Mouse (Mus musculus) megakaryocyte, adult 5-6 weeks (primary cell): ENCODE measurements around the gene Capn7. TPM values are rescaled to one million over a fixed set of nuclear protein-coding genes. Genes with fewer than 3 reads are reported as not detected.

Source experiments
- ATAC-seq: 2 replicates; pipeline ENCODE4 v1.8.0; 2016; ENCODE audit warnings: mild to moderate bottlenecking, inconsistent platforms; ENCODE audit not compliant: poor library complexity, severe bottlenecking
- total RNA-seq, 2 experiments: library from RNA; stranded (forward) in 1 of 2; stranded (reverse) in 1 of 2; fragments of 153-499, 151-499 nt in 1 of 2; fragments of 221-1000, 200-1000 nt in 1 of 2; gene quantifications; 2 replicates each; pipeline versions ENCODE4 v1.2.3 to v1.2.4; 2015 to 2017

Gene Capn7
- total RNA-seq, 2 experiments from 2014 or later: 45.3 to 51.3 TPM

DNA sequence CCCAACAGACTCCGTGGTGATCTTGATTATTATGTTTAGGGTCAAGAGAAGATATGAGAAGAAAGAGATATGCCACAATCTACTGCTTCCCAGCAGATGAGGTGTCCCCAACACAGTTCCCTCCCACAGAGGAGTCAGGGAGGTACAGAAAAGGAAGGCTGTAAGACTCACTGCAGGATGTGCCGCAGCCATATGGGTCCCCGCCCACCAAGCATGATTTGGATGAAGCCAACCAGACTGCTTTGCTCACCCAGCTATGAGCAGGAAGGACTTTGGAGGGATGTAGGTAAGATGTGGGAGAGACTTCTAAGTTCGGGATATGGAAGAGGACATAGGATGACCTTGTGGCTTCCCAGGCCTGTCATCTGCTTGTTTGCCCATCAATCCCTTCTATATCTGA, 74.3 kb downstream of the Capn7 start:
- no peak for ATAC-seq

DNA sequence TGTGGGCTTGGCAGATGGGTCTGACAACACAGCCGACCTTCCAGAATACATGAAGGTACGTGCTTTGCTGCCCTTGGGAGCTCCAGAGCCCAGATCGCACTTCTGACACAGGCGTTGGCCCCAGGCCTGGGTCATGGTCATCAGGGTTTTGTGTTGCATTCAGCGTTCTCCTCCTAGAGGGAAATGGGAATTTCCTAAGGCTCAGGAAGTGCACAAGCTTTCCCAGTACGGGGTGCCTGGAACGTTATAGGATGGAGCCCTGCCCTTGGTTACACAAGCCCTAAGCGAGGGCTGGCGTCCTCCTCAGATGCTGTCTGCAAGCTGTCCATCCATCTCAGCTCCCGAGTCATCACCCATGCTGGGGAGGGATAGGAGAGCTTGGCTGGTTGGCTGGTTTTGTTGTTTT, 76.2 kb downstream of the Capn7 start:
- ATAC-seq: no peak

DNA sequence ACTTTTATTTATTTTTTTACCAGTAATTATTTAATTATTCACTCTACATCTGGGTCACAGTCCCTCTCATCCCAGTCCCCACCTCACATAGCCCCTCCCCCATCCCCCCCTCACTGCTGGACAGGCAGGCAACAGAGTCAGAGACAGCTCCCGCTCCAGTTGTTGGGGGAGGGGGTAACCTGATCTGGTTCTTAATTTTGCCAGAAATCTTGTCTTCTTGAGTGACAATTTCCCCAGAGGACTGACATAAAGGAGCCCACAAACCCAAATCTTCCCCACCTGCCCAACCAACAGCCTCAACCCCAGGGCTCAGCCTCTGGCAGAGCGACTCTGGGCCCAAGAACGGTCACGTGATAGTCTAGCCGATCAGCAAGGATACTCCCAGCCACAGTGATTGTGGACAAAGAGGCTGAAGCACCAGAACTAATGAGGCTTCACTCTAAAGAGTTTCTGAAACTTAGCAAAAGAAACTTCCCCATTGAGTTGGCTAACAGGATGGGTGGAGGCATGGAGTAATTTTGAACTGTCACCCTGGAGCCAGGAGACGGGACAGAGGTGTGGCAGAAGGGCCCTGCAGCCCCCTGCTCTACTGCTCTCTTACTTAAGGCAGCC, 77.1 kb downstream of the Capn7 start:
- ATAC-seq: peak; percentile 88

DNA sequence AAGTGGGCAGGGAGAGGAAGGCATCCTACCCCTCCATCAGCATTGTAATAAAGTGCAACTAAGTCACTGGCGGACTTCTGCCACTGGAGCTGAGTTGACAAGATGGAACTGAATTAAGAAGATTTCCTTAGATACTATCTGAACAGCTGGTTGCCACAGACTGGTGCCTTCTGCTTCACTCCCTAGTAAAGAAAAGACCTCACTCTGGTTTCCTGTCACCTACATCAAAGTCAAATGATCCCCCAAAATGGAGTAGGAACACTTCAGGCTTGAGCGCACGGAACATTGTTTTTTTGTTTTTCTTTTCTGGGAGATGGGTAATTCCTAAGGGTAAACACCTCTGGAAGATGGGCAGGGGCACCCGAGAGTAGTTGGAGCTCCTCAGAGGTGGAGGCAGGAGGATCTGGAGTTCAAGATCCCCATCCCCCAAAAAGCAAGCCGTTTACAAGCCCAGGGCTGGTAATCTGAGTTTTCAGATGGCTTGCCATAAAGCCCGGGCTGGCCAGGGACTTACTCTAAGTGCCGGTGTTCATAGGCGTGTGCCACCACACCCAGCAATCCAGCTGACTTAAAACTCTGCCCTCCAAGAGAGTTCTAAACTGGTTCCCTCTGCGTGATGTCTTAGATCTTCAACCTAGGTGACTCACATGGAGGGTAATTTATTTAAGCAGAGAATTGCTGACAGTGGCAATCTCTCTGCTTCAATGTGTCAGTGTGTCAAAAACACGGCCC, 78.0 kb downstream of the Capn7 start:
- no peak for ATAC-seq

DNA sequence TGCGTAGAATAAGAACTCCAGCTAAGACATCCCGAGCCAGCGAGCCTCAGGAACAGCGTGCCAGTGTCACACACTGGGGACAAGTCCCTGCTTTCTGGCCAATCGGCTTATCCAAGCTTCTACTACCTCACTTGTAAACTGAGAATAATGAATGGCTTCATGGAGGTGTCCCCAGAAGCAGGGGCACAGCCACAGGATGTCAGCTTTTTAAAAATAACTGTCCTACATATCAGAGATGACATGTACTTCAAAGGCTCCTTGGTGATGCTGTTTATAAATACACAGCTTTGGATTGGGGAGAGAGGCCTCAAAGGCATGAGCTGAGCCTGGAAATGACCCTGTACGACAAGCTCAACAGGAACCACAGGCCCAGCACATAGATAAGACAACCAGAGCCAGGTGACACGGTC, 78.5 kb downstream of the Capn7 start:
- ATAC-seq: no peak

DNA sequence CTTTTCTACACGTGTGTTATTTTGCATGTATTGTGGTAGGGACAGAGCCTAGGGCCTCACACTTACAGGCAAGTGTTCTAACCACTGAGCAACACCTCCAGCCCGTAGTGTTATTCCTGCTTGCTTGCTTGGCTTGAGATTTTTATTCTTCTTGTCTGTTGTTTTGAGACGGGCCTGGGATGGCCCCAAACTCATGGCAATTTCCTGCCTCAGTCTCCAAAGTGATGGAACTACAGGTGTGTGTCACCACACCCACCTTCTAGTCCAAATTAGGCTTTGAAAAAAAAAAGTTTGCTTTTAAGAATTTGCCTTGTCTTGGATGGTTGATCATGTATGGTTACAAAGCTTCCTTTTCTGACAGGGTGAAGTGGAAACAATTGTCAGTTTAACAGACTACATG, 80.0 kb downstream of the Capn7 start:
- ATAC-seq: no peak

DNA sequence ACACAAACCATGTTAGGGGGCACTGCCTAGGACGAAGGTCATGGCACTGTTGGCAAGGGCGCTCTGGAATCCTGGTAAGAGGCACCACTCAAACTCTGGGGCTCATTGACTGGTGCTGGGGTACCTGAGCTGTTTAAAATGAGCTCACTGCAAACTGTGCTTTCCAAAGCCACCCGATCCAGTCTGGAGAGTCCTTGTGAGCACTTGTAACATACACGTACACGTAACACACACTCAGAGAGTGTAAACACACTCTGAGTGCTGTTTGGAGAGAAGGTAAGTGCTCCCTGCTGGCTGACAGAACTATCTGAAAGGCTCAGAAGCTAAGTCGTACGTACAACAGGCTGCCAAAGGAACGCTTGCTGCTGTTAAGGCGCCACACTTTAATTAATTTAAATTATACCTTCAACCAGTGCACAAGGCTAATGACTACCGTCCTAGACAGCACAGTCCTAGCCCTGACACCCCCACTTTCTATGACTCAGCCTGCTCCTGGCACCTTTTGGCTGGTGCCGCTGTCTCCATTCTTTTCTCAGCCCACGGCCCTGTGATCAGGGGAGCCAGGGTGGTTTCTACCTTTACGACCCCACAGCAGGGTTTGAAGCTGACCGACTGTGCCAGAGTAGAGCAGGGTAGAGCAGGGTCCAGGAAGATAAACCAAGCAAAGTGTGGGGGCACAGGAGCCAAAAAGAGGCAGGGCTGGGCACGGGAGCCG, 80.6 kb downstream of the Capn7 start:
- ATAC-seq: no peak

DNA sequence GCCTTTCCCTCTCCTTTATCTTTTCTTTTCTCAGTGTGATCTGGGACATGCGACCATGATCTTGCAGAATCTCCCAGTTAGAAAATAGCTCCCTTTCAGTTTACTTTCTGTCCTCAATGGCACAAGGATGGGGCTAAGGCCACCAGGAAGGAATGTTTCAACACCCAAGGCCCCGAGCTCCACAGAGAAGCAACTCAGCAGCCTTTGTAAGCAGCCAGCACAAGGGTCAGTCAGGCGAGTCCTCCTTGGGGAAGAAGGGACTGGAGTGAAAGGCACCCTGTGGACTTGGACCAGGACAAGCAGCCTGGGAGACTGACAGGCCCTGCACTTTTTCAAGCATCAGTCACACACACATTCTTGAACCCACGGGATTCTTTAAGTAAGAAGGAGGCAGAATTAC, 82.8 kb downstream of the Capn7 start:
- no peak for ATAC-seq

DNA sequence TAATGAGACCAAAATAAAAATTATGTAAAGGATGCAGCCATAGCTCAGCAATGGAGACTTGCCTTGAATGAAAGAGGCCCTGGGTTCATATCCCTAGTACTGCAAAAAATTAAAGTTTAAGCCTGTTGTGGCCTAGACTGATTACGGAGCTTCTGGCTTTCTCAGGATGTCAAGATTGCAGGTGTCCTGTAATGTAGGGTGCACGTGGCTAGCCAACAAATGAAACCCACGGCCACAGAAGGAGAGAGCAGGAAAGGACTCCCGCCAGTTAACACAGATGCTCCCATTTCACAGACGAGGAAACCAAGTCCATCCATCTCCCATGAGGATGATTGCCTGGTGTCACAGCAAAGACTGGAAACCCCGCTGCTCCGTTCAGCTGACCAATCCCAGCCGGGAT, 83.7 kb downstream of the Capn7 start:
- ATAC-seq: no peak

DNA sequence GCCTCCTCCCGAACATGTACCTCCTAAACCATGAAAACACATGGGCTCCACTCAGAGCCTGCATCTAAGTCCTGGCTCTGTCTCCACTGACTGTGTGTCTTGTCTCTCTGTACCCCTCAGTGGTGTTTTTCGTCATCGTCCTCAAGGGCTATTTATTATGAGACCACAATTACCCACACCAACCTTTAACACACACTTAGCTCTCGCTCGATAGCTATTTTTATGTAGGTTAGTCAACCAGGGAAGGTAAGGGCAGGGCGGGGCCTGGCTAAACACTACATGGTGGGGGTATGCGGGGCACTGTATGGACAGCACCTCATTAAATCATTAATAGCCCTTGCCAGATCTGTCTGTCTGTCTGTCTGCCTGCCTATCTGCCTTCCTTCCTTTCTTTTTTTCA, 84.1 kb downstream of the Capn7 start:
- no peak for ATAC-seq

DNA sequence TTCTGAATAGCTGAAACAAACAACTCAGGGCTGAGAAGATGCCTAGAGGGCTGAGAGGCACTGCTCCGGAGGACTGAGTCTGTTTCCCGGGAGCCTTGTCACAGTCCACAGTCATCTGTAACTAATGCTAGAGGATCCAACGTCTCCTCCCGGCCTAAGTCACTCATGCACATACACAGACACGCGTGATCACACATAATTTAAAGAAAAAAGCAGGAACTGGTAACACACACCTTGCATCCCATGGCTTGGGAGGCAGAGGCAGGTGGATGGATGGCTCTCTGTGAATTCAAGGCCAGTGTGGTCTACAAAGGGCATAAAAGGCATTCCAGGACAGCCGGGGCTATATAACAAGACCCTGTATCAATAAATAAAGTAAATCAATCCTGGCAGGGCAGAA, 84.5 kb downstream of the Capn7 start:
- ATAC-seq: no peak

Other genes starting within 250 kb of the Capn7 start
- gene Smim4, start 207.7 kb upstream of the Capn7 start, total RNA-seq (2015): 65.2 and 73.3 TPM in 2 replicates
- gene Smim4, start 207.7 kb upstream of the Capn7 start, total RNA-seq (2017): 34.8 and 42.5 TPM in 2 replicates
- gene Nt5dc2, start 205.6 kb upstream of the Capn7 start, total RNA-seq (2015): 20.6 and 21.0 TPM in 2 replicates
- gene Nt5dc2, start 205.6 kb upstream of the Capn7 start, total RNA-seq (2017): 24.1 and 29.0 TPM in 2 replicates
- 0.27 TPM in 1 of 2 replicates, not detected in the other for gene Stab1, start 168.0 kb upstream of the Capn7 start, total RNA-seq (2015)
- 0.40 and 1.0 TPM in 2 replicates for gene Stab1, start 168.0 kb upstream of the Capn7 start, total RNA-seq (2017)
- gene Tnnc1, start 128.3 kb upstream of the Capn7 start, total RNA-seq (2015): 0.71 TPM in 1 of 2 replicates, not detected in the other
- not detected in 2 replicates for gene Tnnc1, start 128.3 kb upstream of the Capn7 start, total RNA-seq (2017)
- gene Nisch, start 119.7 kb upstream of the Capn7 start, total RNA-seq (2015): 74.8 and 95.0 TPM in 2 replicates
- 65.6 and 79.0 TPM in 2 replicates for gene Nisch, start 119.7 kb upstream of the Capn7 start, total RNA-seq (2017)
- not detected in 2 replicates for gene Sema3g, start 118.8 kb upstream of the Capn7 start, total RNA-seq (2015)
- gene Sema3g, start 118.8 kb upstream of the Capn7 start, total RNA-seq (2017): not detected in 2 replicates
- 12.5 and 14.3 TPM in 2 replicates for gene Phf7, start 85.3 kb upstream of the Capn7 start, total RNA-seq (2015)
- 9.8 and 13.4 TPM in 2 replicates for gene Phf7, start 85.3 kb upstream of the Capn7 start, total RNA-seq (2017)
- gene Bap1, start 85.2 kb upstream of the Capn7 start, total RNA-seq (2015): 14.0 and 15.6 TPM in 2 replicates
- 30.4 and 31.8 TPM in 2 replicates for gene Bap1, start 85.2 kb upstream of the Capn7 start, total RNA-seq (2017)
- gene Dnah1, start 12.7 kb upstream of the Capn7 start, total RNA-seq (2015): 0.05 TPM in 1 of 2 replicates, not detected in the other
- gene Dnah1, start 12.7 kb upstream of the Capn7 start, total RNA-seq (2017): under 0.01 TPM in 1 of 2 replicates, not detected in the other
- gene Sh3bp5, start 99.4 kb downstream of the Capn7 start, total RNA-seq (2015): 52.3 and 52.8 TPM in 2 replicates
- 26.4 and 36.1 TPM in 2 replicates for gene Sh3bp5, start 99.4 kb downstream of the Capn7 start, total RNA-seq (2017)
- gene Eaf1, start 157.8 kb downstream of the Capn7 start, total RNA-seq (2015): 16.4 and 18.1 TPM in 2 replicates
- gene Eaf1, start 157.8 kb downstream of the Capn7 start, total RNA-seq (2017): 13.9 and 18.8 TPM in 2 replicates
- 11.2 and 17.8 TPM in 2 replicates for gene Mettl6, start 158.4 kb downstream of the Capn7 start, total RNA-seq (2015)
- 51.6 and 53.3 TPM in 2 replicates for gene Mettl6, start 158.4 kb downstream of the Capn7 start, total RNA-seq (2017)